Comparison of ENCODE assay signal across 18 mouse cellular contexts in genomic region chr11:67228731-67229130, GRCm38 (mm10). TPM values are rescaled to one million over a fixed set of nuclear protein-coding genes. Genes with fewer than 3 reads are reported as not detected.
"Had no signal": no experiment of that assay in that cellular context is flagged by ENCODE, and none has a peak within 500 bp of the region (broad histone marks: within the 10 kb centered on the region; RNA-seq: fewer than 3 reads in every experiment).

No protein-coding gene starts in this region.

- H3K4me3 ChIP-seq: liver, embryonic 15.5 days; megakaryocyte, embryonic 14.5 days; midbrain, embryonic 13.5 days; midbrain, embryonic 15.5 days; neural tube, embryonic 12.5 days; stomach, embryonic 15.5 days had no signal

- DNase-seq: liver, postnatal 0 days; lung, adult 2 months; lung, postnatal 10 days; right cerebral cortex, postnatal 25 days; thymus, adult 18-20 months; thymus, postnatal 14 days; thymus, postnatal 36 days had no signal

- ATAC-seq: liver, postnatal 0 days; midbrain, embryonic 13.5 days; midbrain, embryonic 15.5 days had no signal

- H3K27ac ChIP-seq: liver, embryonic 15.5 days; macrophage; midbrain, embryonic 13.5 days; midbrain, embryonic 15.5 days; neural tube, embryonic 12.5 days; stomach, embryonic 15.5 days; stomach, postnatal 0 days had no signal

RNA-seq across cellular contexts. Expression of gene Myh4, which starts 9.1 kb away (rescaled TPM):
- total RNA-seq: megakaryocyte progenitor cell, adult 5-6 weeks; monocyte, adult 5-6 weeks; neutrophil, adult 5-6 weeks had no signal

RNA-seq across cellular contexts. Expression of gene Myh1, which starts 28.9 kb away (rescaled TPM):
- total RNA-seq: megakaryocyte progenitor cell, adult 5-6 weeks; monocyte, adult 5-6 weeks; neutrophil, adult 5-6 weeks had no signal

RNA-seq across cellular contexts. Expression of gene Myh8, which starts 48.2 kb away (rescaled TPM):
- total RNA-seq: megakaryocyte progenitor cell, adult 5-6 weeks; monocyte, adult 5-6 weeks; neutrophil, adult 5-6 weeks had no signal

RNA-seq across cellular contexts. Expression of gene Myh2, which starts 57.9 kb away (rescaled TPM):
- total RNA-seq: megakaryocyte progenitor cell, adult 5-6 weeks; monocyte, adult 5-6 weeks; neutrophil, adult 5-6 weeks had no signal
